Mouse (Mus musculus) small intestine, adult 2 months (tissue): ENCODE results near the gene Dyrk1b. TPM values are rescaled to one million over a fixed set of nuclear protein-coding genes. Genes with fewer than 3 reads are reported as not detected.

Experiments used
- H3K27ac ChIP-seq: fragments of 200-500 bp; 2 replicates; pipeline ENCODE4 v1.5.1; 2012; ENCODE audit warnings: low read depth, low read length, control low read depth, inconsistent platforms; ENCODE audit not compliant: insufficient read depth
- H3K27me3 ChIP-seq: fragments of 200-500 bp; 2 replicates; pipeline ENCODE4 v1.6.1; 2012; ENCODE audit warnings: mild to moderate bottlenecking, moderate library complexity, low read length, inconsistent platforms; ENCODE audit not compliant: control insufficient read depth, insufficient read depth
- H3K36me3 ChIP-seq: fragments of 200-500 bp; 2 replicates; pipeline ENCODE4 v1.6.1; 2012; ENCODE audit warnings: mild to moderate bottlenecking, low read length, control low read depth, inconsistent platforms; ENCODE audit not compliant: control insufficient read depth, insufficient read depth
- H3K4me1 ChIP-seq: fragments of 200-500 bp; 2 replicates; pipeline ENCODE4 v1.6.1; 2012; ENCODE audit warnings: low read length, inconsistent platforms, mixed read lengths; ENCODE audit not compliant: control insufficient read depth, insufficient read depth, insufficient read length
- H3K4me3 ChIP-seq: fragments of 200-500 bp; 2 replicates; pipeline ENCODE4 v1.5.1; 2012; ENCODE audit warnings: low read depth, mild to moderate bottlenecking, control low read depth, inconsistent platforms, low read length, moderate library complexity
- CTCF ChIP-seq: fragments of 200-500 bp; IDR thresholded peaks from 2 replicates; pipeline ENCODE4 v1.5.1; 2012; ENCODE audit warnings: low read depth, mild to moderate bottlenecking, control low read depth, inconsistent platforms, low read length, moderate library complexity, mixed read lengths; ENCODE audit not compliant: insufficient replicate concordance, insufficient read length; ENCODE audit errors: extremely low read depth
- POLR2A ChIP-seq: fragments of 200-500 bp; IDR thresholded peaks from 2 replicates; pipeline ENCODE4 v1.6.1; 2012; ENCODE audit warnings: low read depth, mild to moderate bottlenecking, control low read depth, inconsistent platforms, low read length, moderate library complexity
- WGBS: fragments of 180-500 bp; shearing (Covaris S2); methylation state at CpG from one replicate; pipeline ENCODE4 v1.1.7; 2018; 5-methylcytosine and 5-hydroxymethylcytosine counted together
- polyA plus RNA-seq: library from polyadenylated mRNA; depleted of rRNA; stranded (reverse); fragments of >200 nt; gene quantifications from 2 replicates; pipeline ENCODE4 v1.2.3, GENCODE M21; 2012

Dyrk1b gene
- polyA plus RNA-seq, 1 experiment: 58.6 TPM

DNA sequence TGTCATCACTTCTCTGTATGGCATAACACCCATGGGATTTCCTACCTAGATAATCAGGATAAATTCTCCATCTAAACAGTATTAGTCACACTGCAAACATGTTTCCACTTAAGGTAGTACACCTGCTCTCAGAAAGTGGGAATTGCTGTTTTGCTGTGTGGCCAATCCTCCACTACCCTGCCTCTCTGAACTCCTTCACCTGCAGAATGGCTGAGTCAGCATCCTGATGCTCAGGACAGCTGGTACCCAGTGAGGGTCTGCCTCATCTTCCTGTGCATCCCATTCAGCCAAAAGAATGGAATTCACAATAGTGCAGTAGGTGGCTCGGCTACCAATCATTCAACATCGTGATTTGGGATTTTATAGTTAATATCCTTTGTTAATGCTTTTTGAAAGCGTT, 19.4 kb upstream of the Dyrk1b start:
- H3K36me3 ChIP-seq: no peaks in the 10 kb centered on the region
- H3K27ac ChIP-seq: no peak overlapping the region
- H3K27me3 ChIP-seq: no peaks in the 10 kb centered on the region
- TF ChIP-seq POLR2A (no peak), CTCF (no peak)
- no peaks in the 10 kb centered on the region for H3K4me1 ChIP-seq
- no peak overlapping the region for H3K4me3 ChIP-seq
- WGBS: 90% methylated on average over 3 of the region's 3 CpGs

DNA sequence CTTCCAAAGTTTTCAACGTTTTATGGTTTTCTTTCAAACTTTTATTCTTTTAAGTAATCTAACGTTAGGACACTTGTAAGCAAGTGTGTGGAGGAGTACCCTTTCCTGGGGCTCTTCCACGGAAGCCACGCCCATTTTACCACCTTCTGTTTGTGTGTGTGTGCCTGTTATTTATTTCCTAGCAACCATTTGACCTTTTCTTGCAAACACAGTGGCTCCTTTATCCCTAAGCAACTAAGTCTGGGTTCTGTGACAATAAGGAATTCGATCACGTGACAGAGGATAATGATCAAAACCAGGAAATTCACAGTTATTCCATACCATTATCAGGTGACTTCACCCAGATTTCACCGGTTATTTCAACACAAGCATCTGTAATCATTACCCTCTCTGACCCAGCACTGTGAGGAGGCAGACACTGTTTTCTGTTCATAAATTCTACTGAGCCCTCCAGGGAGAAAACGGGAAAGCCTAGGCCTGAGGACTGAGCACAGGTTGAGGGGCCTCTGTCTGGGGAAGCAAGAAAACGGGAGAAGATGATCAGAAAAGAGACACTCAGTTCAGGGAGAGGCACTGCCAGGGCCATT, 18.0 kb upstream of the Dyrk1b start:
- TF ChIP-seq POLR2A (no peak), CTCF (no peak)
- Histone ChIP-seq H3K36me3 (no peaks in the 10 kb centered on the region), H3K27ac (no peak overlapping the region), H3K4me3 (no peak overlapping the region), H3K4me1 (no peaks in the 10 kb centered on the region), H3K27me3 (no peaks in the 10 kb centered on the region)
- 13% methylated on average over 9 of the region's 9 CpGs for WGBS

DNA sequence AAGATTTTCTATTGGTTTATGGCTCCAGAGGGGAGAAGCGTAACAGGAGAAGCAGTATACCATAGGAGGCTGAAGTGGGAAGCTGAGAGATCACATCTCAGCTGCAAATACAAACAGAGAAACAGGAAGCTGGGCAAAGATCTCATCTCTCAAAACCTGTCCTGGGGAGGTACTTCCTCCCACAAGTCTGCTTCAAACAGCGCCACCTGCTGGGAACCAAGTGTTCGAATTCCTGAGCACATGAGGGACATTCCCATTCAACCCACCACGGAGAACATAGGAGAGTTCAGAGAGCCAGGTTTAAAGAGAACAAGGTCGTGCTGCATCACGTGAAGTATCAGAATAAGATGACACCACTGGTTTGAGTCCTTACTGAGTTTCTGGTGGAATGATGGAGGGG, 13.9 kb upstream of the Dyrk1b start:
- no peak overlapping the region for H3K27ac ChIP-seq
- no peaks in the 10 kb centered on the region for H3K36me3 ChIP-seq
- no peak overlapping the region for H3K4me3 ChIP-seq
- H3K4me1 ChIP-seq: no peaks in the 10 kb centered on the region
- 86% methylated on average over 6 of the region's 6 CpGs for WGBS
- H3K27me3 ChIP-seq: no peaks in the 10 kb centered on the region
- no peak for TF ChIP-seq POLR2A
- peak; percentile 18; the same call in 1 of the 2 replicates for TF ChIP-seq CTCF

DNA sequence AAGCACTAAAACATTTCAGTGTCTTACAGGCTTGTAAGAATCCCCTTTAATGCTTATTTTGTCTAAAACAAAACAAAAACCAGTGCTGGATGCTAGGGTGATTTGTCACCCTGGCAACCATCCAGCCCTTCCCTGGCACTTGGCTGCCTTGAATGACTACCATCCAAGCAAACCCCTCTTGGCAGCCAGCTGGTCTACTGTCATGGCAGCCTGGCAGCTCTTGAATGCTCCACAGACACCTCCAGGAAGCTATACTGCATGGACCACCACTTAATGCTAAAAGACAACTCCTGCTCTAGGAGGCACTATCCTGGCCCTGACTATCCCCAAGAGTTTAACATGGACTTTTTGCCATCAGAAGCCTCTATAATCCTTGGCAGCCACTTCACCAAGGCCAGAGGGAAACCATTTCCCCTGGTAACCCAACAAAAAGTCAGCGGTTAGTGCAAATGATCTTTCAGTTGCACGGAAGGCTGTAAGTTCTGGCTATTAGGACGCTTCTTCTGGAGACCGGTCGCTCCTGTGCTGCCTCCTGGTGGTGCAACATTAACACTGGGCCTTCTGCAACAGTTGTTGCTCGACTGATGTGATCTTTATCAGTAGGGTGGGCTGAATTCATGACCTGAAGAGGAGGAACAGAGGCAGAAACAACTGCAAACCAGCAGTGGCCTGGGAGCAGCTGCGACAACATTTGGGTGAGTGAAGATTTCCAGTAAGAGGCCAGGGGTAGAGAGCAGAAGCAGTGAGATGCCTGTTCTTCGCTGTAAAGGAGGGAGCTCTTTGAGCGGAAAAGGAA, 10.8 kb upstream of the Dyrk1b start:
- TF ChIP-seq POLR2A: no peak
- peak; percentile 87 for TF ChIP-seq CTCF
- H3K27ac ChIP-seq: peak overlapping the region; percentile 59
- peak overlapping the region; percentile 89 for H3K4me3 ChIP-seq
- 2% methylated on average over 9 of the region's 9 CpGs for WGBS
- H3K4me1 ChIP-seq: peaks cover 5% of the 10 kb centered on the region; the same call in 1 of the 2 replicates
- no peaks in the 10 kb centered on the region for H3K27me3 ChIP-seq
- no peaks in the 10 kb centered on the region for H3K36me3 ChIP-seq

DNA sequence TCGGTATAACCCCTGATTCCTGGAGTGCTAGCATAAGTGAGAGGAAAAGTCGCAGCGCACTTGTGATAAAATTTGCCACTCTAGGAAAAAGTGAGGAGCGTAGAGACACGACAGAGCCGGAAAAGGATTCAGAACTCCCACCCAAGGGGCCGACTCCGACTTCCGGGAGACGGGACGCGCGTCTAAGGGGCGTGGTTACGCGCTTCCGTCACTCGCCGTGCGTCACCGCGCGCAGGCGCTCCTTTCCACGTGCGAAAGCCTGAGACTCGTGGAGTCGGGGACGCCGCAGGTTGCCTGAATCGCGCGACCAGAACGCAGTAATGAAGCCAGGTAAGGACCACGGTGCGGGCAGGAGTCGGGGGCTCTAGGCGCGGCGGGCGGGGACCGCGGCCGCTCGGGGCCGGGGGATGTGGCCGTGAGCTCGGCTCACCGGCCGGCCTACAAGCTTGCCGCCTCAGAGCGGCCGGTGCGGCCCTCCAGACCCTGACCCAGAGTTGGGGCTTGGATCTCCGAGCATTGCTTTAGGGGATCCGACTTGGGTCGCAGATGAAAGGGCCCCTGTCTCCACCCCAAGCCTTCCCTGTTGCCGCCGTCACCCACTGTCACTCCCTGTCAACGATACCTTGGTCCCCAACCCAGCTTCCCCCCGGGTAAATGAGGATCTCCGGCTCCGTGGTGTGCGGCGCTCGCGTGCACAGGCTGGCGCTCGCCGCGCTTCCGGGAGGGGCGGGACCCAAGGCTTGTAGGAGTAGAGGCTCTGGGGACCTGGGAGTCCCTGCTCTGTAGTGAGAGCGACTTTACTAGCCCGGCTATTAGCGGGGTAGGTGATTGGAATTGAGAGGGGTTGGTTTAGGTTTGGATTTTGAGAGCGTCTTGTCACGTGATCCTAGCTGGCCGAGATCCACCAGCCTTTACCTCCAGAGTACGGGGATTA, 9.5 kb upstream of the Dyrk1b start, which contains the start of gene Fbl:
Fbl (plus strand) TSS at position 222 of the 934 bp plus-strand sequence.
- peaks cover 5% of the 10 kb centered on the region; the same call in 1 of the 2 replicates for H3K4me1 ChIP-seq
- H3K27ac ChIP-seq: peak within 1 kb of the TSS; percentile 62
- under 1% methylated on average over 80 of the region's 80 CpGs for WGBS
- peak within 1 kb of the TSS; percentile 89 for H3K4me3 ChIP-seq
- H3K27me3 ChIP-seq: no peaks in the 10 kb centered on the region
- TF ChIP-seq CTCF (no peak), POLR2A (peak; percentile 69)
- H3K36me3 ChIP-seq: no peaks in the 10 kb centered on the region

DNA sequence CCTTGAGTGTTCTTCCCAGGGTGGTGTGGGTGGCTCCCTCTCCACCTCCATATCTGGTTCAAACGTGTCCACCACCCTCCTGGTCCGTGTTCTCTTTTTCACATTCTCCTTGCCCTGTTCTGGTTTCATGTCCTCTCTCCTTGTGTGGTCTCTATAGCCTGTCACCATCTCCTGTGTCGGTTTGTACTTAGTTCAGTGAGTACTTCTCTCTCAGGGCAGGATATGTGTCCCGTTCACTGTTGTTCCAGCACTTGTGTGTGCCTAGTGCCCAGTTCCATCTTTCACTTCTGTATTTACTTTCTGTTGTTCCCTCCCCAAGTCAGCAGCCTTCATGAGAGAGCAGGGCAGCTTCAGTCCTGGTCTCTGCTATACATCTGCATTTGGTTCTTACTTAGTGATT, 3.9 kb upstream of the Dyrk1b start:
- TF ChIP-seq CTCF (no peak), POLR2A (no peak)
- no peak overlapping the region for H3K4me3 ChIP-seq
- H3K27ac ChIP-seq: no peak overlapping the region
- H3K36me3 ChIP-seq: peaks cover 12% of the 10 kb centered on the region
- 75% methylated on average over 4 of the region's 4 CpGs for WGBS
- H3K27me3 ChIP-seq: no peaks in the 10 kb centered on the region
- H3K4me1 ChIP-seq: peaks cover 5% of the 10 kb centered on the region; the same call in 1 of the 2 replicates
